Mouse (Mus musculus): ENCODE results near the gene Apom. TPM values are rescaled to one million over a fixed set of nuclear protein-coding genes. Genes with fewer than 3 reads are reported as not detected.
"Not testable (repeated sequence)": the region's sequence is repeated elsewhere in the genome, so short reads cannot be mapped to it uniquely, and the experiment has no call there.

Apom gene
- total and polyA plus RNA-seq, 2 experiments from 2014 or later, result 0.37 TPM; not detected in 1

- H3K4me2 ChIP-seq (ENCODE audit: low read depth, low read length), result no peak overlapping the region
Observed at GRCm38 (mm10) chr17:35132174-35132560, 317 bp upstream of the Apom start.

GRCm38 (mm10) chr17:35131038-35131437 is 812 bp downstream of the Apom start:
- H3K9me3 ChIP-seq (ENCODE audit: low read length), result no peaks in the 10 kb centered on the region
- 91% methylated on average over 8 of the region's 8 CpGs for WGBS
- no peak overlapping the region for H3K9ac ChIP-seq (replicated peaks; ENCODE audit: low read length)
- H3K4me1 ChIP-seq (ENCODE audit: insufficient read depth, low read length), result peaks cover 8% of the 10 kb centered on the region; the same call in 1 of the 2 replicates
- no peaks in the 10 kb centered on the region; the same call in 1 of the 2 replicates for H3K36me3 ChIP-seq (ENCODE audit: insufficient read depth, low read length)
- H3K4me2 ChIP-seq (ENCODE audit: low read depth, low read length), result no peak overlapping the region
- no peak for TF ChIP-seq CTCF (IDR thresholded peaks at IDR 0.05; ENCODE audit: low read depth)
- no peak overlapping the region for H3K27ac ChIP-seq
- no peaks in the 10 kb centered on the region for H3K27me3 ChIP-seq (ENCODE audit: insufficient read depth, low read length)
- H3K4me3 ChIP-seq (ENCODE audit: low read length), result no peak overlapping the region
- ATAC-seq (no peak), DNase-seq (ENCODE audit: low spot score) (no peak)

More at GRCm38 (mm10) chr17:35132174-35132560, 317 bp upstream of the Apom start:
- no peak overlapping the region for H3K4me3 ChIP-seq (ENCODE audit: low read length)
- WGBS, result 80% methylated on average over 3 of the region's 3 CpGs
- peaks cover 7% of the 10 kb centered on the region for H3K4me1 ChIP-seq (ENCODE audit: insufficient read depth, low read length)
- H3K36me3 ChIP-seq (ENCODE audit: insufficient read depth, low read length), result no peaks in the 10 kb centered on the region; the same call in 1 of the 2 replicates
- ATAC-seq (no peak), DNase-seq (ENCODE audit: low spot score) (no peak)
- no peaks in the 10 kb centered on the region for H3K9me3 ChIP-seq (ENCODE audit: low read length)
- no peak for TF ChIP-seq CTCF (IDR thresholded peaks at IDR 0.05; ENCODE audit: low read depth)
- no peak overlapping the region for H3K9ac ChIP-seq (replicated peaks; ENCODE audit: low read length)
- H3K27me3 ChIP-seq (ENCODE audit: insufficient read depth, low read length), result no peaks in the 10 kb centered on the region
- H3K27ac ChIP-seq, result no peak overlapping the region

DNA sequence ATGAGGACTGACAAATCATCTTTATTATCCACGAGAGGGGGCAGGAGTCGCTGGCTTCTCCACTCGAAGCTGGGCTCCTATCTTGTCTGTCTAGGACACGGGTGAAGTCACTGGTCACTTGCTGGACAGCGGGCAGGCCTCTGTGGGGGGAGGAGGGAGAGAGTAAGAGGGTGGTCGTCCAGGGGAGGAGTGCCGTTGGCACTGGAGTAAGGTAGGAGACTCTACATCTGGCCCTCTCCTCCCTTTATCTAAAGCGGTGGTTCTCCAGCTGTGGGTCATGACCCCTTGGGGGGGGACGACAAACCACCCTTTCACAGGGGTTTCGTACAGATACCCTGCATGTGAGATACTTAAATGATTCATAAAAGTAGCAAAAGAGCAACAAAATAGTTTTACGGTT is 2.9 kb downstream of the Apom start:
- H3K4me3 ChIP-seq (ENCODE audit: low read length), result no peak overlapping the region
- no peaks in the 10 kb centered on the region for H3K27me3 ChIP-seq (ENCODE audit: insufficient read depth, low read length)
- no peak for TF ChIP-seq CTCF (IDR thresholded peaks at IDR 0.05; ENCODE audit: low read depth)
- H3K27ac ChIP-seq, result no peak overlapping the region
- H3K4me1 ChIP-seq (ENCODE audit: insufficient read depth, low read length), result peaks cover 8% of the 10 kb centered on the region; the same call in 1 of the 2 replicates
- H3K9ac ChIP-seq (replicated peaks; ENCODE audit: low read length), result no peak overlapping the region
- WGBS, result 63% methylated on average over 11 of the region's 11 CpGs
- H3K36me3 ChIP-seq (ENCODE audit: insufficient read depth, low read length), result peaks cover under 1% of the 10 kb centered on the region; the same call in 1 of the 2 replicates
- H3K4me2 ChIP-seq (ENCODE audit: low read depth, low read length), result no peak overlapping the region
- no peak for DNase-seq (ENCODE audit: low spot score)
- H3K9me3 ChIP-seq (ENCODE audit: low read length), result no peaks in the 10 kb centered on the region
- no peak for ATAC-seq

GRCm38 (mm10) chr17:35127017-35127416 is 4.8 kb downstream of the Apom start:
- H3K4me1 ChIP-seq (ENCODE audit: insufficient read depth, low read length), result peaks cover 8% of the 10 kb centered on the region; the same call in 1 of the 2 replicates
- H3K36me3 ChIP-seq (ENCODE audit: insufficient read depth, low read length), result peaks cover 5% of the 10 kb centered on the region; the same call in 1 of the 2 replicates
- H3K9ac ChIP-seq (replicated peaks; ENCODE audit: low read length), result peak overlapping the region; percentile 68
- no peak for ATAC-seq
- peak overlapping the region; percentile 75 for H3K4me2 ChIP-seq (ENCODE audit: low read depth, low read length)
- H3K4me3 ChIP-seq (ENCODE audit: low read length), result peak overlapping the region; percentile 54
- H3K27me3 ChIP-seq (ENCODE audit: insufficient read depth, low read length), result no peaks in the 10 kb centered on the region
- DNase-seq (ENCODE audit: low spot score), result no peak
- TF ChIP-seq CTCF (IDR thresholded peaks at IDR 0.05; ENCODE audit: low read depth), result no peak
- no peaks in the 10 kb centered on the region for H3K9me3 ChIP-seq (ENCODE audit: low read length)
- peak overlapping the region; percentile 83 for H3K27ac ChIP-seq
- 74% methylated on average over 13 of the region's 13 CpGs for WGBS

DNA sequence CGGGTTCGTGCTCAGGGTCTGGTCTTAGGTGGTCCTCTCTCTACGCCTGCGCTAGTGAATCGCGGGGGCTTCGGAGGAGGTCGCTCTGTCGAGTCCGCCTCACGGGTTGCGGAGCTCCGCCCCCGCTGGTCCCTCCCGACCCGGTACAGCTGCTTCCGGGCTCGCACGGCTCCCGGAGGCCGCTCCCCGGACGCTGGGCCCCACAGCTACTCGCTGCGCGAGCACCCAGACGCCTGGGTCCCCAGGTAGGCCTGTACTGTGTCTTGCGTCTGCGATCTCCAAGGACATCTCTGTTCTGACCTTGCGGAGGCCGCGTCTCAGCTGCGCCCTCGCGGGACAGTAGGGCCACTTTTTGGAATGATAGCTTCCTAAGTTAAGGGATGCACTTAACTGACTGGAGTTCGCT is 5.6 kb downstream of the Apom start, which contains the start of gene D17H6S53E:
D17H6S53E (plus strand) TSS at position 168 of the 406 bp plus-strand sequence.
- H3K4me3 ChIP-seq (ENCODE audit: low read length), result peak within 1 kb of the TSS; percentile 54
- H3K4me2 ChIP-seq (ENCODE audit: low read depth, low read length), result peak within 1 kb of the TSS; percentile 75
- no peaks in the 10 kb centered on the region for H3K9me3 ChIP-seq (ENCODE audit: low read length)
- H3K4me1 ChIP-seq (ENCODE audit: insufficient read depth, low read length), result peaks cover 8% of the 10 kb centered on the region; the same call in 1 of the 2 replicates
- H3K27ac ChIP-seq, result peak within 1 kb of the TSS; percentile 83
- H3K36me3 ChIP-seq (ENCODE audit: insufficient read depth, low read length), result peaks cover 5% of the 10 kb centered on the region; the same call in 1 of the 2 replicates
- TF ChIP-seq CTCF (IDR thresholded peaks at IDR 0.05; ENCODE audit: low read depth), result no peak
- H3K27me3 ChIP-seq (ENCODE audit: insufficient read depth, low read length), result no peaks in the 10 kb centered on the region
- peak; percentile 52 for ATAC-seq
- DNase-seq (ENCODE audit: low spot score), result peak; percentile 83
- WGBS, result 0% methylated on average over 36 of the region's 36 CpGs
- peak within 1 kb of the TSS; percentile 68 for H3K9ac ChIP-seq (replicated peaks; ENCODE audit: low read length)

DNA sequence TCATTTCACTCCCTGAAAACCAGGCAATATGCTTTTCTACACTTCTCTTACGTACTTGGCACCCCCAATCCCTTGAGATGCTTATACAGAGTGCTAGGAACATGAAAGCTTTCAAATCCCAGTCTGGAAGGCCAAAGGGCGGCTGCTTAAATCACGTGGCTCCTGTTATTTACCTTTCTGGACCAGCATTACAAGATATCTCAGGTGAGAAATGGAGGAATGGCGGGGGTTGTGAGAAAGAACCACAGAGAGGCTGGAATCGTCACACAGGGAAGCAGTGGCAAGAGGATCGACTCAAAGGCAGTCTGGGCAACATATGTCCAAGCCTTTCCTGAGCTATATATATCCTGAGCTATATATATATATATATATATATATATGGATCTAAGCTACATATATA is 6.3 kb downstream of the Apom start:
- Histone ChIP-seq H3K9ac (replicated peaks; ENCODE audit: low read length) (peak overlapping the region; percentile 68), H3K27me3 (ENCODE audit: insufficient read depth, low read length) (no peaks in the 10 kb centered on the region), H3K4me1 (ENCODE audit: insufficient read depth, low read length) (peaks cover 8% of the 10 kb centered on the region), H3K4me2 (ENCODE audit: low read depth, low read length) (peak overlapping the region; percentile 75), H3K9me3 (ENCODE audit: low read length) (no peaks in the 10 kb centered on the region), H3K4me3 (ENCODE audit: low read length) (peak overlapping the region; percentile 54), H3K36me3 (ENCODE audit: insufficient read depth, low read length) (peaks cover 5% of the 10 kb centered on the region; the same call in 1 of the 2 replicates), H3K27ac (peak overlapping the region; percentile 83; the same call in 1 of the 2 replicates)
- DNase-seq (ENCODE audit: low spot score) (no peak), ATAC-seq (no peak)
- 30% methylated on average over 6 of the region's 6 CpGs for WGBS
- TF ChIP-seq CTCF (IDR thresholded peaks at IDR 0.05; ENCODE audit: low read depth), result no peak

GRCm38 (mm10) chr17:35125081-35125480 is 6.8 kb downstream of the Apom start:
- ATAC-seq, result no peak
- H3K4me2 ChIP-seq (ENCODE audit: low read depth, low read length), result peak overlapping the region; percentile 75
- no peak for TF ChIP-seq CTCF (IDR thresholded peaks at IDR 0.05; ENCODE audit: low read depth)
- H3K27me3 ChIP-seq (ENCODE audit: insufficient read depth, low read length), result no peaks in the 10 kb centered on the region
- H3K27ac ChIP-seq, result no peak overlapping the region
- H3K9ac ChIP-seq (replicated peaks; ENCODE audit: low read length), result no peak overlapping the region
- no peaks in the 10 kb centered on the region for H3K9me3 ChIP-seq (ENCODE audit: low read length)
- WGBS, result 100% methylated on average over 1 of the region's 1 CpGs
- H3K4me1 ChIP-seq (ENCODE audit: insufficient read depth, low read length), result peaks cover 13% of the 10 kb centered on the region
- no peak overlapping the region for H3K4me3 ChIP-seq (ENCODE audit: low read length)
- peaks cover 5% of the 10 kb centered on the region; the same call in 1 of the 2 replicates for H3K36me3 ChIP-seq (ENCODE audit: insufficient read depth, low read length)
- no peak for DNase-seq (ENCODE audit: low spot score)

GRCm38 (mm10) chr17:35124261-35124896 is 7.5 kb downstream of the Apom start:
- not testable (repeated sequence) for H3K27ac ChIP-seq; H3K4me2 ChIP-seq (ENCODE audit: low read depth, low read length); DNase-seq (ENCODE audit: low spot score); ATAC-seq; H3K36me3 ChIP-seq (ENCODE audit: insufficient read depth, low read length); H3K9ac ChIP-seq (replicated peaks; ENCODE audit: low read length); H3K27me3 ChIP-seq (ENCODE audit: insufficient read depth, low read length); H3K4me3 ChIP-seq (ENCODE audit: low read length); H3K9me3 ChIP-seq (ENCODE audit: low read length)
- H3K4me1 ChIP-seq (ENCODE audit: insufficient read depth, low read length), result peaks cover 14% of the 10 kb centered on the region
- WGBS, result 97% methylated on average over 12 of the region's 12 CpGs

- H3K4me2 ChIP-seq (ENCODE audit: low read depth, low read length); H3K9ac ChIP-seq (replicated peaks; ENCODE audit: low read length); H3K4me3 ChIP-seq (ENCODE audit: low read length); ATAC-seq; H3K9me3 ChIP-seq (ENCODE audit: low read length); DNase-seq (ENCODE audit: low spot score); H3K27me3 ChIP-seq (ENCODE audit: insufficient read depth, low read length); H3K27ac ChIP-seq: not testable (repeated sequence)
- peaks cover 12% of the 10 kb centered on the region for H3K36me3 ChIP-seq (ENCODE audit: insufficient read depth, low read length)
- peaks cover 14% of the 10 kb centered on the region for H3K4me1 ChIP-seq (ENCODE audit: insufficient read depth, low read length)
- WGBS, result 91% methylated on average over 9 of the region's 9 CpGs
Observed at GRCm38 (mm10) chr17:35123287-35123686, 8.6 kb downstream of the Apom start.

Measured in hindbrain, postnatal 0 days (tissue).